Mouse (Mus musculus): ENCODE data around the gene Txn2.

DNA sequence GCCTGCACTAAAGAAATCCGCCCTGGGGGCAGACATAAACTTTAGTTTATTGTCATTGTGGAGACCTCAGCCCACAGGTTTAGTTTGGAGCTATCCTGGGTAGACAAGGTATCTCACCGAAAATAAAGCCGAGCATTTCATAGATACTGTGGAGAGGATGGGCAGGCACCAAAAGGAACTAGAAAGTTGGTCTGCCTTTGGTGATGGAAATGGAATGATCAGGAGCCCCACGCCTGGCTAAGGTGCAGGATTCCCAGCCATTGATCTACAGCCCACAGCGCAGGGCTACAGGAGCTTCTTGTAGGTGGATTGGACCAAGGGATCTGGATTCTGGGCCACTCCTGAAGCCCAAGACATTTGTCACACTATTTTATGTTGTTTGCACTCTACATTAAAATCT, 28.8 kb upstream of the Txn2 start:
- no peak for TF ChIP-seq CTCF (conservative IDR thresholded peaks at IDR 0.05; ENCODE audit: insufficient read depth, insufficient read length, low read depth, low read length)
- no peak for TF ChIP-seq POLR2A (IDR thresholded peaks at IDR 0.05; ENCODE audit: low read depth, low read length)
